Mouse (Mus musculus) kidney, embryonic 14.5 days (tissue): ENCODE measurements around the gene Lbhd2. TPM values are rescaled to one million over a fixed set of nuclear protein-coding genes. Genes with fewer than 3 reads are reported as not detected.

Experiments used
- ATAC-seq: fragments of 200-750 bp; cut with Nextera tagmentation; 2 replicates; pipeline ENCODE4 v1.8.0; 2017; ENCODE audit warnings: moderate number of reproducible peaks, mild to moderate bottlenecking, moderate TSS enrichment, moderate library complexity; ENCODE audit not compliant: low FRiP score, low TSS enrichment
- H3K27ac ChIP-seq: fragments of 300-500 bp; sonication (generic); 2 replicates; pipeline ENCODE4 v1.5.1; 2014; ENCODE audit warnings: low read depth, mild to moderate bottlenecking, low read length, moderate library complexity, mixed read lengths
- H3K27me3 ChIP-seq: fragments of 300-500 bp; sonication (generic); 2 replicates; pipeline ENCODE4 v1.6.1; 2014; ENCODE audit warnings: mild to moderate bottlenecking, low read length; ENCODE audit not compliant: control insufficient read depth, insufficient read depth
- H3K36me3 ChIP-seq: fragments of 300-500 bp; sonication (generic); 2 replicates; pipeline ENCODE4 v1.6.1; 2014; ENCODE audit warnings: low read length, mixed read lengths; ENCODE audit not compliant: control insufficient read depth, insufficient read depth
- H3K4me1 ChIP-seq: fragments of 300-500 bp; sonication (generic); 2 replicates; pipeline ENCODE4 v1.6.1; 2014; ENCODE audit warnings: low read length, mixed read lengths; ENCODE audit not compliant: control insufficient read depth, insufficient read depth
- H3K4me2 ChIP-seq: fragments of 300-500 bp; sonication (generic); replicated peaks from 2 replicates; pipeline ENCODE4 v1.6.1; 2014; ENCODE audit warnings: low read depth, mild to moderate bottlenecking, low read length
- H3K4me3 ChIP-seq: fragments of 300-500 bp; sonication (generic); 2 replicates; pipeline ENCODE4 v1.5.1; 2014; ENCODE audit warnings: mild to moderate bottlenecking, low read length
- H3K9ac ChIP-seq: fragments of 300-500 bp; sonication (generic); 2 replicates; pipeline ENCODE4 v1.6.1; 2014; ENCODE audit warnings: low read depth, mild to moderate bottlenecking, low read length, moderate library complexity
- H3K9me3 ChIP-seq: fragments of 300-500 bp; sonication (generic); 2 replicates; pipeline ENCODE4 v1.6.1; 2016; ENCODE audit warnings: low read length; ENCODE audit not compliant: control insufficient read depth
- WGBS: fragments of 180-500 bp; shearing (Covaris S2); extraction: QIAGEN DNeasy Blood & Tissue Kit; methylation state at CpG from one replicate; pipeline ENCODE4 v1.1.7; 2014; 5-methylcytosine and 5-hydroxymethylcytosine counted together
- polyA plus RNA-seq: library from polyadenylated mRNA; unstranded; fragments of >200 nt; fragmentation: Nextera tagmentation; extraction: Ambion mirVana; gene quantifications from 2 replicates; pipeline ENCODE4 v1.2.1, GENCODE M21; 2014

The Lbhd2 gene
- polyA plus RNA-seq, 1 experiment from 2014 or later, result 5.8 TPM

GRCm38 (mm10) chr12:111455860-111456259, 49.3 kb downstream of the Lbhd2 start:
- 0 out of 2 replicates have a peak, but pooled peaks cover 3% of the 10 kb centered on the region for H3K36me3 ChIP-seq
- no peak overlapping the region for H3K27ac ChIP-seq
- H3K9me3 ChIP-seq, result no peaks in the 10 kb centered on the region
- peaks cover 11% of the 10 kb centered on the region for H3K27me3 ChIP-seq
- no peak overlapping the region for H3K9ac ChIP-seq
- 49% methylated on average over 8 of the region's 8 CpGs for WGBS
- no peak overlapping the region; the same call in 1 of the 2 replicates for H3K4me2 ChIP-seq
- H3K4me3 ChIP-seq, result no peak overlapping the region
- peaks cover 32% of the 10 kb centered on the region for H3K4me1 ChIP-seq
- ATAC-seq, result no peak

- Histone ChIP-seq H3K4me1 (peaks cover 40% of the 10 kb centered on the region), H3K4me2 (no peak overlapping the region), H3K27ac (no peak overlapping the region), H3K9ac (no peak overlapping the region), H3K27me3 (no peaks in the 10 kb centered on the region), H3K36me3 (no peaks in the 10 kb centered on the region), H3K4me3 (no peak overlapping the region), H3K9me3 (no peaks in the 10 kb centered on the region)
- no peak for ATAC-seq
- 74% methylated on average over 1 of the region's 1 CpGs for WGBS
Observed at GRCm38 (mm10) chr12:111457742-111458141, 51.1 kb downstream of the Lbhd2 start.

Other genes starting within 250 kb of the Lbhd2 start
- 12.5 and 14.0 TPM in 2 replicates for gene Traf3, start 240.4 kb upstream of the Lbhd2 start, polyA plus RNA-seq
- not detected in 2 replicates for gene 4930595D18Rik, start 222.3 kb upstream of the Lbhd2 start, polyA plus RNA-seq
- gene Amn, start 135.7 kb upstream of the Lbhd2 start, polyA plus RNA-seq, result 7.8 and 14.5 TPM in 2 replicates
- 43.4 and 44.3 TPM in 2 replicates for gene Cdc42bpb, start 29.1 kb upstream of the Lbhd2 start, polyA plus RNA-seq
- gene Exoc3l4, start 10.2 kb downstream of the Lbhd2 start, polyA plus RNA-seq, result 10.8 and 10.9 TPM in 2 replicates
- gene Tnfaip2, start 35.7 kb downstream of the Lbhd2 start, polyA plus RNA-seq, result 16.5 and 18.8 TPM in 2 replicates
- gene Gm266, start 79.0 kb downstream of the Lbhd2 start, polyA plus RNA-seq, result 123 and 137 TPM in 2 replicates
- gene Eif5, start 131.2 kb downstream of the Lbhd2 start, polyA plus RNA-seq, result 605 and 611 TPM in 2 replicates
- gene Mark3, start 167.7 kb downstream of the Lbhd2 start, polyA plus RNA-seq, result 61.5 and 73.6 TPM in 2 replicates